Mouse (Mus musculus) kidney, postnatal 14 days (tissue): Measurements from ENCODE around the gene Clcf1.
A peak's percentile ranks its signal among the peaks of the same experiment; 100 is the strongest.
"Not testable (repeated sequence)": the region's sequence is repeated elsewhere in the genome, so short reads cannot be mapped to it uniquely, and the experiment has no call there.

Experiments used
- DNase-seq: peaks from one replicate; pipeline ENCODE4 v3.0.0; 2022; ENCODE audit warnings: mixed read lengths

The Clcf1 gene

DNA sequence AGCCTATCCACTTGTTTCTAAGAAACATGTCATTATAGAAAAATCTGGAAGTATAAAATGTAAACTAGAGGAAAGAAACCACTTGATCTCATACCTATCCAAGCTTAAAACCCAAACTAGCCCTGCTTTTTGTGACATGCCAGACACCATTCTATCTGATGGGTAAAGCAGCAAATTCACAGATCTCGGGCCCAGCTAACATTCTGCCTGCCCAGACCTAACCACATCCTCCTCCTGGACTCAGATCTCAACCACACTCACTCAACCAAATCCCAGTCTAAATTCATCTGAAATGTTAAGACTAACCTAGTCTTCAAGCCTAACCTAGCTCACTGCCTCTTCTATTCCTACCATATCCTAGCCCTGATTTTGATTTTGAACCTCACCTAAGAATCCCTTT, 4.7 kb downstream of the Clcf1 start:
- no peak for DNase-seq

DNA sequence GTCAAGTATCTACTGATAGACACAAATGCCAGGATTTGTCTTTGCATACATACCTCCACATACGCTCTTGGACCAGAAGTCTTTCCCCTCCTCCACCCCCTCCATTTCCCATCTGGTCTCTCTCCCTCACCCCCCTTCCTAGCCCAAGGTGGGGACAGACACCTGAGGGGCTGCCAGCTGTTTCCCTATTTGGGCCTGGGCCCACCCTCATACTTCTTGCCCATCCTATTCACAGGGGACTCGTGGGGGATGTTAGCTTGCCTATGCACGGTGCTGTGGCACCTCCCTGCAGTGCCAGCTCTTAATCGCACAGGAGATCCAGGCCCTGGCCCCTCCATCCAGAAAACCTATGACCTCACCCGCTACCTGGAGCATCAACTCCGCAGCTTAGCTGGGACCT, 5.9 kb downstream of the Clcf1 start:
- DNase-seq: no peak

DNA sequence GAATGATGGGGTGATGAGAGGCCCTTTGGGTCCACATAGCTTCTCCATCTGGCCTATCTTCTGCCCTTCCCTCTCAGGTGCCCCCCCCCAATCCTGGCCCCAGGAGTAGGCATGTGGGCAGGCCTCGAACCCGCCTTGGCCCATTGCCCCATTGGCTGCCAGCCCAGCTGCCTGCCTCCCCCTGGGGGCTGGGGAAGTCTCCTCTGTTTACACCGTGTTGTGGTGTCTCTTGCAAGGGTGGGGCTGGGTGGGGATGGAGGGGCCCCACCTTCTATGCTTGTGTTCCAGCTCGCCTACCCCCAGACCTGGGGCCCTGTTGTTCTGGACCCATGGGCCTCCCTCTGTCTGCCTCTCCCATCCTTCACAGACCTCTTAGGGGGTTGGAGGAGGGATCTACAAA, 6.4 kb downstream of the Clcf1 start:
- DNase-seq: no peak

DNA sequence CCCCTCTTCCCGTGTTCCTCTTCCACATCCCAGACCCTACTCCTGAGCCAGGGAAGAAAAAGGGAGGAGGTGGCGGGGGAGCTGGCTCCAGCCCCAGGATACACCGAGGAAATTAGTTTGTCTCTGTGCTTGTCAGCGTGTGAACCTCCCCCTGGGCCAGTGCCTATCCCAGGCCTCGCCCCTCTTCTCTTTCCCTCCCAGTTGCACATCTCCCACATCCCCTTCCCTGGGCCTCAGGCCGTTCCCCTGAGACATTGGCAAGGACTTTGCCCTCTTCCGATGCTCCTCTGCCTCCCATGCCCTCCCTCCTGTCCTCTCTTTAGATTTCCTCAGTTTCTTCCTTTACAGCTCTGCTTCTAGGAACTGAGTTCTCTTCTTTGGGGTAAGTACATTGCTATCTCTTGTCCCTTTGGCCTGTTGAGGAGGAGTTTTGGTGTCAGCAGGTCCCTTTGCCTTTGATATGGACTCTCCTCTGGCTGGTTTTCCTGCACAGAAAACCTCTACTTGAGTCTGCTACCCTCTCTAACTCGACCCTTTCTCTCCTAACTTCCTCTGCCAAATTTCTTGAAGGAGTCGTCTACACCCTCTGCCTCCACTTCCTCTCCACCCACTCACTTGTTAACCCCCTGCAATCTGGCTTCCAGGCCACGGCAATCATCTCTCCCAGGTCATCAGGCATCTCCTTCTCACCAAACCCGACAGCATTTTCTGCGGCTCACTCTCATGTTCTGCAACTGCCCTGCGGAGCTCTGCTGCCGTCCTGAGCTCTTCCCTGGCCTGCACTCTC, 7.1 kb downstream of the Clcf1 start:
- DNase-seq: peak; percentile 59

DNA sequence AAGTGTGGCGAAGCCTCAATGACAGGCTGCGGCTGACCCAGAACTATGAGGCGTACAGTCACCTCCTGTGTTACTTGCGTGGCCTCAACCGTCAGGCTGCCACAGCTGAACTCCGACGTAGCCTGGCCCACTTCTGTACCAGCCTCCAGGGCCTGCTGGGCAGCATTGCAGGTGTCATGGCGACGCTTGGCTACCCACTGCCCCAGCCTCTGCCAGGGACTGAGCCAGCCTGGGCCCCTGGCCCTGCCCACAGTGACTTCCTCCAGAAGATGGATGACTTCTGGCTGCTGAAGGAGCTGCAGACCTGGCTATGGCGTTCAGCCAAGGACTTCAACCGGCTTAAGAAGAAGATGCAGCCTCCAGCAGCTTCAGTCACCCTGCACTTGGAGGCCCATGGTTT, 8.1 kb downstream of the Clcf1 start:
- DNase-seq: peak; percentile 82

DNA sequence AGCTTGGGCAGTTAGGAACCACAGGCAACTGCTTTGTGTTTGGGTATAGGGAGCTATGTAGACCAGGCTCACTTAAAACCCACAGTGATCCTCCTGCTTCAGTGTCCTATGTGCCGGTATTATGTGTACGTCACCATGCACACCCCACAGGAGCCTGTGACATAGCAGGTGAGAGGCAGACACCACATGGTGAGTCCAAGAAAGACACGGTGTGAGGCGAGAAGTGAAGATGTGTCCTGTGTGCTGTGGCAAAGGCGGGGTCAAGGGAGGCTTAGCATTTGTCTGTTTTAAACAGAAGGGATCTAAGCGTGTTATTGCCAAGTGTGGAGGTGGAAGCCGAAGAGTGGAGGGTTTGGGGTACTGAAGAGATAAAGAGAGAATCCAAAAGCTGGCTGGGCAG, 12.7 kb downstream of the Clcf1 start:
- no peak for DNase-seq

DNA sequence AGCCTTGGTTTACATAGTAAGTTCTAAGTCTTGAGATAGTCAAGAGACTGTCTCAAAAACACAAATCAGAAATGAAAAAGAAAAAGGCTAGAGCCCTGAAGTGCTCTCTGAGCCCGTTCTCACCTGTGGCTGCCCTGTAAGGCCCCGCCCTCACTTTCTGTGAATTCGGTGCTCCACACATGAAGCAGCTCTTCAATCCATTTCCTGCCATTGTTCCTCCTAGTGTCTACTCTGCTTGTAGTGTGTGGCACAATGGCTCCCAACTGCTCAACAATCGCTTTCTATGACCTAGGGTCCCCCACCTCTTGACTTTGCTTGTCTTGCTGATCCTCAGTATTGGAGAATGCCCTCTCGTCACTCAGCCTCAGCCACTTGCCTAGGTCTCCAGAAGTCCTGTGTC, 13.4 kb downstream of the Clcf1 start:
- no peak for DNase-seq

DNA sequence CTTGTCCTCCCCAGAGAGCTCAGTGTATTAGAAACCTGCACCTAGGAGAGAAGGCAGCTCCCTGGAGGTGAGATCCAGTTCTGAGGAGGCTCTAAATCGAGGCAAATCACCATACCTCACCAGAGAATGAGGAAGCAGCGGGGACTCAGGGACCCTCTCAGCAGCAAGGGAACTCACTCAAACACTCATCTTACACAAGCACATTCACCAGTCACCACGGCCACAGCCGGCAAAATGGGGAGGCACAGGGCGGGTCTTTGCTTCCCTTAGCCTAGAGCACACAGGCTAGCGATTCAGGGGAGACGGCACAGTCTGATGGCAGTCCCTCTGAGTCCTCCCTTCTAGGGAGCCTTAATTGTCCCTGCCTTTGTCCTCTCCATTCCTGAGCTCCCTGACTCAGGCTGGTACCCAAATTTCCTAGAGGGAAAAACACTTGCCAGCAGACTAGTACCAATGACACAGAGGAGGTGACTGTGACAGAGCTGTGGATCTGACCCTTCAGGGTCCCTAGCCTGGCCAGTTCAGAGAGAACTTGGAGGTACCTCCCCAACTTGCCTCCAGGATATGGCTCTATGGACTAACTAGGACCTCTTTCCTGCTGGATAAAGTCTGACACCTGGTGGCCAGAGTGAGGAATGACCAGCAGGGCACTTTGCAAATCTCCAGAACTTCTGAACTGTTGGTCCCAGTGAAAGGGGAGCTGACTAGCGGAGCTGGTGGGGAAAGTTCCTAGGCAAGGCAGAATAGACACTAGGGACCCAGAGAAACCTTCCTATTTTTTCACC, 14.0 kb downstream of the Clcf1 start:
- peak; percentile 84 for DNase-seq

DNA sequence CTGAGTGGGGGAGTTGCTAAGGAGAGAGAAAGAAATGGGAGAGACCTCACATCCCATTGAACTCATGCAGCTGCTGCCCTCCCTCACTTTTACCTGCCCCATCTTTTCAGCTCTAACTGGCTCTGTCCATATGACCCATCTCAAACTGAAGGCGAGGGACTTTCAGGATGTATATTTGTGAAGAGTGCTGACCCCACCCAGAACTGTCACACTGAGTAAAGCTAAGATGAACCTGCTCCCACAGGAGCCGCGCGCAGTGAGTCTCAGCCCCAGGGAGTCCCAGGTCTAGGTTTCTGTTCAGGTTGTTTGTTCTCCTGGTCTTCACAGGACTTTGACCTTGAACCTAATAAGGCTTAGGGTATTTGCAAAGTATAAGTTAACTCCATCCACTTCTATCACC, 14.9 kb downstream of the Clcf1 start:
- no peak for DNase-seq

DNA sequence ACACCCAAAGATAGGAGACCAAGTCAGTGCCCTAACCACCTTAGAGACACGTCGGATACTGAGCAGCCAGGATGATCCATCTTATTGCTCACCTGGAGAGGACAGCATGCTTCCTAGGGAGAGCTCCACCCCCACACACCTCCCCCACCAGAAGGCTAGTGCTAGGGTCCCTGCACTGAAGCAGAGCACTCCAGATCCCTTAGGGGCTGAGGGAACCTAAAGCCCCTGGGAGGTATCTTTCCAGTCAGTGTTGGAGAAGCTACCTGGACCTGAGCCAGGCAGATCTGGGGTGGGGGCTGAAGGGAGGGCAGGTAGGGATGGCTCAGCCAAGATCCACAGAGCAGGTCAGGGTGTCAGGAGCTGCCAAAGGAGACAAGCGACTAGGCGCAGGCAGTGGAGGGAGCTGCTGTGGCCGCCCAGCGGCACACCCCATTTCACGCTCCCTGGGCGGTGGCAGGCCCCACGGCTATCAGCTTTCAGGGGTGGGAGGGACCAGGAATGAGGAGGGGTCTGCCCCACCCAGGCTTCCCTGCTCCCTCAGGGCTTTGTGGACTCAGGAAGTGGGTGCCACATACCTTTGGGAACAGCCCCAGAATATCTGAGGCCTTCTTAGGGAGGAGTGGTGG, 15.5 kb downstream of the Clcf1 start:
- DNase-seq: no peak

DNA sequence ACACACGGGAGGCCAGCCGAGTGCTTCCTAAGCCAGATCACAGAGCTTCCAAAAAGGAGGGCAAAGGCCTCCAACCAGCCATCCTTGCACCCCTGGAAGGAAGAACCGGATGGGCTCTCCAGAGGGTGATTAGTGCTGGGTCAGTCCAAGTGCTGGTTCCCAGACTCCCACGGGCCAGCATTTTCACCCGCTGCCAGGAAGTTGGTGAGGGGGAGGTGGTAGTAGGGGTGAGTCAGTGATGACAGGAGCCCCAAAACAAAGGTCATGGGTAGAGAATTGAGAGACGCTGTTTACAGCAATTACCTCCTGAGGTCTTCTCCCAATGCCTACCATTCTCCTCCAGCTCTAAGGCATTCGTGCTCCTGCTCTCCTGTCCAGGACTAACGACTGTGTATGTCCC, 16.4 kb downstream of the Clcf1 start:
- DNase-seq: no peak

DNA sequence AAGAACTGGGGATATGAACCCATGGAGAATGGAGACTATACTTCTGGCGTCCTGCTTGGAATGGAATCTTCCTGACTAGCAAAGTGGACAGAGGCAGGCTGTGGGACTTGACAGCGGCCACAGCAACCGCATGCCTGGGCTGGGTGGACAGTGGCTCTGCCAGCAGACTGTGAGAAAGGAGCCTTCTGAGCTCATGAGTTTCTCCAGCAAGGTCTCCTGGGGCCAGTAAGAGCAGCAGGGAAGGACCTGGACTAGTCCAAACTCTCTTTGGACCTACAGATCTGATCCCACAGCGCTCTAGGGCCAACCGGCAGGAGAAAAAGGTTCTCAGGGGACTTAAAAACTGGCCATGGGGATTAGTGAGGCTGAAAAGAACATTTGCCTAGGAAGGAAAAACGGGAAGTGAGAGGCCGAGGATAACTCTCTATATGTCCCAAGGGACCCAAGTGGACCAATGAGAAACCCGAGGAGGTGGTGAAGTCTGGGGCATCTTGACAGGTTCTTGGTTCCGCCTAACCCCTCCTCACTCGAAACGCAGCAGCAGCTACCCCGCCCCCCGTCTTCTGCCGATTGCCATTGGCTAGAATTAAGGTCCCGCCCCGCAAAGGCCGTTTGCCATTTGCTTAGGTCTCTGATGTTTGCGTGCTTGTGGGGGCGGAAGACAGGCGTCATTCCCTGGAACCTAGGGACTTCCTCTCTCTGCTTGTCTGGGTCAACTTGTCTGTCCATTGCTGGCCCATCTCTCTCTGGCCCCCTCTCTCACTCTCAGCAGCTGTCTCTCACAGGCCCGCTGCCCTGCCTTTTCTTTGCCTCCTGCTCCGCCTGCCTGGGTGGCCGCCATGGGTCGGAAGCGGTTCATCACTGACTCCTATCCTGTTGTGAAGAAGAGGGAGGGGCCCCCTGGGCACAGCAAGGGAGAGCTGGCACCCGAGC, 17.5 kb downstream of the Clcf1 start, which contains the start of gene Pold4:
Pold4 (plus strand) TSS at position 647 of the 933 bp plus-strand sequence.
- peak; percentile 99 for DNase-seq

DNA sequence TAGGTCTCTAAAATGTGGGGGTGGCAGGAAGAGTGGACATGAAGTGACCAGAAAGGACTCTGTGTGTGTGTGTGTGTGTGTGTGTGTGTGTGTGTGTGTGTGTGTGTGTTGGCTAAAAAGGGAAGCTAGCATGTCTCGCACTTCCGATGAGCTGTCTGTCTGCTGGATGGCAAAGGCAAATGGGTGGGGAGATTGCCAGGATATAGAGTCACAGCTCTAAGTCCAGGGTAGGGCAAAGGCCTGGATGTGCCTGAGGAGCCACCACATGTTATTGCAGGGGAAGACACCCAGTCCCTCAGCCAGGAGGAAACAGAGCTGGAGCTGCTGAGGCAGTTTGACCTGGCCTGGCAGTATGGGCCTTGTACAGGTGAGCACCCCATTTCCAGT, 18.1 kb downstream of the Clcf1 start:
- DNase-seq: no peak

DNA sequence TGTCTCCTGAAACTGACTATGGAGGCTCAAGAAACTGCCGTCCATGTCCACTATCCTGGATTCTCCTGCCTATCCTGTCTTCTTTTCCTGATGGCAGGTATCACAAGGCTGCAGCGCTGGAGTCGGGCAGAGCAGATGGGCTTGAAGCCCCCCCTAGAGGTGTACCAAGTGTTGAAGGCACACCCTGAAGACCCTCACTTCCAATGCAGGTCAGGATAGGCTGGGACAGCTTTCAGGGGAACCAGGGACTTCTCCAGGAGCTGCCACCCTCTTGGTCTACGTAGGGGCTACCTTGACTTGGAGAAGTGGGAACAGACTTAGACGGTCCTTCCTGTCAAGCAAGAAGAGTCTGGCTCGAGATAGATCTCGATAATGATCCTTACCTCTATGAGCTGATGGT, 18.6 kb downstream of the Clcf1 start:
- no peak for DNase-seq

DNA sequence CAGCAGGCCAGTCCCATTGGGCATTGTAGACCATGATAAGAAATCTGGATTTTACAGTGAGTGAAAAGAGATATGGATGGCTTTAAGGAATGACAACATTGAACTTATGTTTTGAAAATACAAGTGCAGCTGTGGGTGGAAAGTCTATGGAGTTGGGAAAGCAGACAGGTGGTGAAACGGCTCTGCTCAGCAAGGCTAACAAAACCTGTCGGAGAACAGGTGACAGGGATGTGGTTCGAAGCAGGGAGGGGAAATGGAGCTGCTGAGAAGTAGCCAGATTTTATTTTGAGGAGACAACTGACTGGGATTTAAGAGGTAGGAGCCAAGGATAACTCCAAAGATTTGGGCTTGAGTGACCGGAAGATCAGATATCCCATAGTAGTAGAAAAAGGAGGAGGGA, 20.5 kb downstream of the Clcf1 start:
- DNase-seq: no peak

DNA sequence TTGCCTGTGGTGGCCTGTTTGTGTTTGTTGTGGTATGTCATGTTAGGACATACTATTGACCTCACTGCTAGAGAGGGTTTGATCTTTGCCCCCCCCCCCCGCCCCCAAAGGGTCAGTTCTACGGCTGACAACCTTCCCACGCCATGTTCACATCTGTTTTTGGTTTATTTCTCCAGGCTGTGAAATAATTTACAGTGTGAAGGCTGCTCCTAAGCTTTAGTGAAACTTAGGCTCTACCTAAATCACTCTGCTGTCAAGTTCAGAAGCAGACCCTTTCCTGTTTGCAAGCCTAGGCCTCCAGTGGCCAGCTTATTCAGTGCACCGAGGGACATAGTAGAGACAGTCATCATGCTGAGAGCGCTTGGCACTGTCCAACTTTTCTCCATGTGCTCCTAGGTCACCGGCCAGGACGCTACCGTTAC, 26.2 kb downstream of the Clcf1 start:
- no peak for DNase-seq

DNA sequence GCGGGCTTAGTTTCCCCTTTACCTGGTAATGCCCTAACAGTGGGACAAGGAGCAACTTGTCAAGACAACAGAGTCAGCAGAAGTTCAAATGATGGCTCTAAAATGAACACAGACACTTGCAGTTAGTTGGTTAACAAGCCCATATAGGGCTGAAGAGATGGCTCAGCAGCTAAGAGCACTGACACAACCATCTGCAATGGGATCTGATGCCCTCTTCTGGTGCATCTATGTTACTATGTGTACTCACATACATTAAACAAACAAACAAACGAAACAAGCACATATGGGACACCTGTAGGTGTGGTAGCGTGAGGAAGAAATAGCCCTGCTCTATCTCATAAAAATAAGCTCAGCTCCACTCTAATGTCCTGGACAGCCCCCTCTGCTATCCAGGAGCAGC, 28.4 kb downstream of the Clcf1 start:
- DNase-seq: no peak

DNA sequence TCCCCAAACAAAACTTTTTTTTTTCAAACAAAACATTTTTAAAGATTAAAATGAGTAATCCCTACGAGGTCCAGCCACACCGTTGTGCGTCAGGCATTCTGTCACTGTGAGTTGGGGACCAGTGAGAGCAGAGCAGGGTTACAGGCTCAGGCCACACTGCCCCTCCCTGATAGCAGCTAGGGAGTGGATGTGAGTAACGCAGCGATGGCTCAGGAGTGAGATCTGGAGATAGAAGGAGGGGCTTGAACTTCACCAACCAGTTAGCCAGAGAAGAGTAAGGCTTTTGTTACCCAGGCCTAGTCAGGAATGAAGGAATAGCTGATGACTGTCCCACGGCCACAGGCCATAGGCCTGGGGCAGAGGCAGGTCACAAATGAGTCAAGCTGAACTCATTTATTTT, 30.7 kb downstream of the Clcf1 start:
- DNase-seq: no peak

DNA sequence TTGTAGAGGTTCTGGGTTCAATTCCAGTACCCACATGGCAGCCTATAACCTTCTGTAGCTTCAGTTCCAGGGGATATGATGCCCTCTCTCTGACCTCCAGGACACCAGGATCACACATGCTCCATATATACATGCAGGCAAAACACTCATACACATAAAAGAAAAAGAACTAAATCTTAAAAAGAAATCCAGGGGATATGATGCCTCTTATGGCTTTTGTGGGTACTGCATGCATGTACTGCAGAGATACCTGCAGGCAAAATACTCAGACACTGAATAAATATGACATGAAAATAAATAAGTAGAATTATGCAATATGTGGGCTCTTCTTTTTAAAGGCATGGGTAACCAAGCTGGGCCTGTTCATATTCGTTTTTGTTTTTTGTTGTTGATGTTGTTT, 33.0 kb downstream of the Clcf1 start:
- DNase-seq: no peak

DNA sequence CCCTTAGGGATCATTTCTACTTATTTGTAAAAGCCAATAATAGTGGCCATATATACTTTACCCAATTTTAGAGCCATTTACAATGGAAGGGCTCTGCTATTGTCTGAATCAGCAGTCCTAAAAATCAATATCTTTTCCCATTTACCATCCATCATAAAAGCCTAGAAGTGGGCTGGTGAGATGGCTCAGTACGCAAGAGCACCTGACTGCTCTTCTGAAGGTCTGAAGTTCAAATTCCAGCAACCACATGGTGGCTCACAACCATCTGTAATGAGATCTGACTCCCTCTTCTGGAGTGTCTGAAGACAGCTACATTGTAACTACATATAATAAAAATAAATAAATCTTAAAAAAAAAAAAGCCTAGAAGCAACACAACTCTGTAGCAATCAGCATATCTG, 34.6 kb downstream of the Clcf1 start:
- not testable (repeated sequence) for DNase-seq

DNA sequence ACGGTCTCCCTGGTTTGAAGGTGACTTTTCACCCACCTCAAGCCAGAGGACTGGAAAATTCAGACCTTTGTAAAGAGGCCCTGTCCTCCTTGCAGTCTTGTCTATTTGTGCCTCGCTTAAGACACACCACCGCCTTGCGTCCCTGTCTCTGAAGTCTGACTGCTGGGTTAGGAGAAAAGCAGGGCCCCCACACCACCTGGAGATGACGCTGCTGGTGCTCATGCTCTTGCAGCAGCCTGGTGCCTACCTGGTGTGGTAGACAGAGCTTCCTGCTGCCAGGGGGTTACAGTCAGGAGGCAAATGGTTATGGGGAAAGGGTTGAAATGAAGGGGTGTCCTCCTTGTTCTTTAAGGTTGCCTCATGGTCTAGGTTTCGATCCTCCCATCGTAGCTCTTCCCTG, 40.2 kb downstream of the Clcf1 start:
- DNase-seq: no peak

DNA sequence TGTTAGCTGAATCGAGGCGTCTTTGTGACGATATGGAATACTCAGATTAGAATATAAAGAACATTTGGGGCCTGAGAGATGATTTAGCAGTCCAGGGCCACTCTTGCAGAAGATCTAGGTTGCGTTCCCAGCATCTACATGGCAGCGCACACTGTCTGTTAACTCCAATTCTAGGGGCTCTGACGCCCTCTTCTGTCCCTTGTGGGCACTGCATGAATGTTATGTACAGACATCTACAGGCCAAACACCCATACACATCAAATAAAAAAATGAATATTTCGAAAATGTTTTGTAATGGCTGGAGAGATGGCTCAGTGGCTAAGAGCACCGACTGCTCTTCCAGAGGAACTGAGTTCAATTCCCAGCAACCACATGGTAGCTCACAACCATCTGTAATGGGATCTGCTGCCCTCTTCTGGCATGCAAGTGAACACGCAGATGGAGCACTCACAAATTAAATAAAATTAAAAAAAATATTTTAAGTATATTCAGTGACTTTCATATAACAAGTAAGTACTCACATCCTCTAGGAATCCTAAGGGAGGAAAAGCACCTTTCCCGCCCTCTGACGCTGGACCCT, 41.6 kb downstream of the Clcf1 start:
- DNase-seq: no peak
